Mouse (Mus musculus) lung, postnatal 25 days (tissue): ENCODE data around the gene Pusl1.

Experiments
- DNase-seq: peaks from one replicate; pipeline ENCODE4 v3.0.0; 2022; ENCODE audit warnings: low spot score

Pusl1 gene

GRCm38 (mm10) chr4:155891551-155892001, at the start of gene Pusl1, which contains the start of gene Acap3:
Gene Pusl1 (minus strand): TSS chr4:155891781.
Gene Acap3 (plus strand): TSS chr4:155891822.
- DNase-seq = peak; percentile 95

GRCm38 (mm10) chr4:155932031-155932430, 40.5 kb upstream of the Pusl1 start:
- DNase-seq = no peak

- DNase-seq = no peak
These were observed 17.2 kb upstream of the Pusl1 start for GRCm38 (mm10) chr4:155908751-155909150.

GRCm38 (mm10) chr4:155908281-155908680, 16.7 kb upstream of the Pusl1 start:
- DNase-seq = no peak

- no peak for DNase-seq
These were observed 15.4 kb upstream of the Pusl1 start for GRCm38 (mm10) chr4:155907003-155907402.

GRCm38 (mm10) chr4:155906125-155906524, 14.5 kb upstream of the Pusl1 start:
- DNase-seq = no peak

- DNase-seq = no peak
These were observed 14.1 kb upstream of the Pusl1 start for GRCm38 (mm10) chr4:155905634-155906033.

GRCm38 (mm10) chr4:155904318-155905102, 12.9 kb upstream of the Pusl1 start:
- DNase-seq = no peak

- no peak for DNase-seq
These were observed 11.7 kb upstream of the Pusl1 start for GRCm38 (mm10) chr4:155903246-155903645.

- peak; percentile 58 for DNase-seq
These were observed 9.6 kb upstream of the Pusl1 start for GRCm38 (mm10) chr4:155901205-155901604.

- no peak for DNase-seq
These were observed 7.8 kb upstream of the Pusl1 start for GRCm38 (mm10) chr4:155899355-155899754.

GRCm38 (mm10) chr4:155898318-155898717, 6.7 kb upstream of the Pusl1 start:
- no peak for DNase-seq

- DNase-seq = no peak
These were observed 4.9 kb upstream of the Pusl1 start for GRCm38 (mm10) chr4:155896461-155896860.

- no peak for DNase-seq
These were observed 4.2 kb upstream of the Pusl1 start for GRCm38 (mm10) chr4:155895826-155896225.

- DNase-seq = peak; percentile 55
These were observed 3.6 kb upstream of the Pusl1 start for GRCm38 (mm10) chr4:155895216-155895615.

- peak; percentile 85 for DNase-seq
These were observed 2.8 kb upstream of the Pusl1 start for GRCm38 (mm10) chr4:155894311-155894881.

GRCm38 (mm10) chr4:155893212-155893690, 1.7 kb upstream of the Pusl1 start:
- DNase-seq = no peak

GRCm38 (mm10) chr4:155892438-155893211, 1.0 kb upstream of the Pusl1 start:
- DNase-seq = peak; percentile 21

GRCm38 (mm10) chr4:155892017-155892416, 436 bp upstream of the Pusl1 start:
- DNase-seq = peak; percentile 85

GRCm38 (mm10) chr4:155891011-155891471, 540 bp downstream of the Pusl1 start:
- DNase-seq = no peak

- no peak for DNase-seq
These were observed 2.3 kb downstream of the Pusl1 start for GRCm38 (mm10) chr4:155889316-155889715.

GRCm38 (mm10) chr4:155888181-155888580, 3.4 kb downstream of the Pusl1 start:
- DNase-seq = no peak
